Mouse (Mus musculus): ENCODE data around the gene Zfp462.

Gene Zfp462

GRCm38 (mm10) chr4:54996064-54996463 is 51.2 kb downstream of the Zfp462 start:
- DNase-seq (ENCODE audit: low spot score in 2 of 2), result no peak

GRCm38 (mm10) chr4:54998146-54998841 is 53.4 kb downstream of the Zfp462 start:
- DNase-seq (ENCODE audit: low spot score in 2 of 2), result no peak

- DNase-seq (ENCODE audit: low spot score in 2 of 2), result no peak
These were observed 54.7 kb downstream of the Zfp462 start for GRCm38 (mm10) chr4:54999556-54999955.

GRCm38 (mm10) chr4:55001386-55001785 is 56.5 kb downstream of the Zfp462 start:
- DNase-seq (ENCODE audit: low spot score in 2 of 2), result no peak

- DNase-seq (ENCODE audit: low spot score in 2 of 2), result no peak
These were observed 58.3 kb downstream of the Zfp462 start for GRCm38 (mm10) chr4:55003128-55003527.

GRCm38 (mm10) chr4:55005066-55005465 is 60.2 kb downstream of the Zfp462 start:
- DNase-seq (ENCODE audit: low spot score in 2 of 2), result peak in 1 of 2 experiments; percentile 12

GRCm38 (mm10) chr4:55005521-55005969 is 60.7 kb downstream of the Zfp462 start:
- peak in 1 of 2 experiments; percentile 22 for DNase-seq (ENCODE audit: low spot score in 2 of 2)

- no peak for DNase-seq (ENCODE audit: low spot score in 2 of 2)
These were observed 61.2 kb downstream of the Zfp462 start for GRCm38 (mm10) chr4:55006024-55006423.

- DNase-seq (ENCODE audit: low spot score in 2 of 2), result no peak
These were observed 63.8 kb downstream of the Zfp462 start for GRCm38 (mm10) chr4:55008616-55009015.

GRCm38 (mm10) chr4:55011391-55011790 is 66.5 kb downstream of the Zfp462 start:
- no peak for DNase-seq (ENCODE audit: low spot score in 2 of 2)

GRCm38 (mm10) chr4:55013563-55014248 is 68.9 kb downstream of the Zfp462 start:
- DNase-seq (ENCODE audit: low spot score in 2 of 2), result no peak

GRCm38 (mm10) chr4:55014731-55015463 is 70.0 kb downstream of the Zfp462 start:
- no peak for DNase-seq (ENCODE audit: low spot score in 2 of 2)

- DNase-seq (ENCODE audit: low spot score in 2 of 2), result no peak
These were observed 70.7 kb downstream of the Zfp462 start for GRCm38 (mm10) chr4:55015517-55015916.

- no peak for DNase-seq (ENCODE audit: low spot score in 2 of 2)
These were observed 81.3 kb downstream of the Zfp462 start for GRCm38 (mm10) chr4:55026109-55026646.

- DNase-seq (ENCODE audit: low spot score in 2 of 2), result no peak
These were observed 85.6 kb downstream of the Zfp462 start for GRCm38 (mm10) chr4:55030401-55030800.

GRCm38 (mm10) chr4:55032317-55032930 is 87.6 kb downstream of the Zfp462 start:
- no peak for DNase-seq (ENCODE audit: low spot score in 2 of 2)

- no peak for DNase-seq (ENCODE audit: low spot score in 2 of 2)
These were observed 88.6 kb downstream of the Zfp462 start for GRCm38 (mm10) chr4:55033452-55033851.

- no peak for DNase-seq (ENCODE audit: low spot score in 2 of 2)
These were observed 93.3 kb downstream of the Zfp462 start for GRCm38 (mm10) chr4:55038139-55038538.

GRCm38 (mm10) chr4:55040258-55040964 is 95.6 kb downstream of the Zfp462 start:
- no peak for DNase-seq (ENCODE audit: low spot score in 2 of 2)

GRCm38 (mm10) chr4:55041106-55041730 is 96.4 kb downstream of the Zfp462 start:
- no peak for DNase-seq (ENCODE audit: low spot score in 2 of 2)

GRCm38 (mm10) chr4:55042573-55042972 is 97.7 kb downstream of the Zfp462 start:
- no peak for DNase-seq (ENCODE audit: low spot score in 2 of 2)

Data from cerebellum, postnatal 4 days (tissue).